Mouse (Mus musculus): ENCODE data around the gene Nsl1. TPM values are rescaled to one million over a fixed set of nuclear protein-coding genes. Genes with fewer than 3 reads are reported as not detected.

Gene Nsl1
- 0.56 to 2.7 TPM (median 2.1 TPM) in 4 replicates for total RNA-seq (2023)

DNA sequence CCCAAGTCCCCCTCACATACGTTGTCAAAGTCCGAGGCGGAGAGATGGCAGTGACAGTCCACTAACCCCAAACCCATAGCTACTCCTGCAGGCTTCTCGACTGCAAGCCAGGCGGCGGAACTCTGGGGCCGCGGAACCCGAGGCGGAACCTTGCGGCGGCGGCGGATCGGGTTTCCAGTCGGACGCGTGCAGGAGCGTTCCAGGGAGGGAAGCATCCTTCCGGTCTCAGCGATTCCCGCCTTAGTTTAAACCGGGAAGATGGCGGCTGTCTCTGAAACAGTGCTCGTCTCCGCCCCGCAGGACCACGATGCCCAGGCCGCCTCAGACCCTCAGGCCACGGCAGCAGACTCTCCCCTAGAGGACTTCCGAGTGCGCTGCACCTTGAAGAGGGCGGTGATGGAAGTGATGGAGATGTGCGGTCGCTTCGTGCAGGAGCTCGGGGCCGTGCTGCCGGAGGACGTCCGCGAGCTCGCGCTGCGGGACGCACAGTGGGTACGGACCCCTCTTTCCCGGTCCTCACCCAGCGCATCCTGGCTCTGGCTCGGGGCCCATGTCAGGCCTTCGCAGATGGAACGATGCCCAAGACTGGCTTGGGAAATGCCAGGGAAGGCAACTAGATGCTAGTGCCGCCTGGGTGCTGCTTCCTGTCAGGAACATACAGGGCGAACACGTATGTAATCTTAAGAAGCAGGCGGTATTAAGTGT, at the start of gene Nsl1, which contains the start of gene Tatdn3:
Gene Nsl1 (plus strand): TSS at position 232 of the 705 bp plus-strand sequence.
Gene Tatdn3 (minus strand): TSS at position 152 of the 705 bp plus-strand sequence.

GRCm38 (mm10) chr1:191026021-191026713, 36.6 kb upstream of the Nsl1 start, which contains the start of gene Flvcr1:
Gene Flvcr1 (minus strand): TSS chr1:191026158.

DNA sequence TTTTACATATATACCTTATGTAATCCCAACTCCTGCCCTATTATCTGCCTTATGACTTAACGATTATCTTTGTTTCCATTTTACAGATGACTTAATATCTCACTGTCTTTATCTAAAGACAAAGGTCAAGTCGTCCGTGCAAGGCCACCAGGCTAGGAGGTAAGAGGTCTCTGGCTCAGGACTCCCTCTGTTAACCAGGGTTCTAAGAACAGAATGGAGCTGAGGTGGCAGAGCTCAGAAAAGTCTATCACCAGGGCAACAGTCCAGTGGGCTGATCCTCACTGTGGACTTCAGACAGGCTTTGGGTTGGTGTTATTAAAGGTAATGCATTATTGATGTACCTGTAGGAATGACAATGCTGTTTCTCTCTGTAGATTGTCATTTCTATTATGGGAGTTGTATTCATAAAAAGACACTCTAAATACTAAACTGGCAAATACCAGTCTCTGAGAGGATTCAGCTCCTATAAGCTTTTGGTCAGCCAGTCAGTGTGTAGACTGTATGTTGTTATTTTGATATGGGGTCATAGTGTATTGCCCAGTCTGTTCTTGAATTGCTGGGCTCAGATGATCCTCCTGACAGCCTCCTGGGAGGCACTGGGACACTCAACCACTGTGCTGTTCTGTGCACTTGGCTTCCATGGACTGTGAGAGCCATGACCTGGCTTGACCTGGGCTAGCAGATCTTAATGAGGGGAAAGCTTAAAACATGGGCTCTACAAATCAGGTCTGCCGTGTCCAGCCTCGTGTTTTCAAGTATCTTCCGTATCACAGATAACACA, 26.1 kb upstream of the Nsl1 start, which contains the start of gene Spata45:
Gene Spata45 (plus strand): TSS at position 86 of the 781 bp plus-strand sequence.

DNA sequence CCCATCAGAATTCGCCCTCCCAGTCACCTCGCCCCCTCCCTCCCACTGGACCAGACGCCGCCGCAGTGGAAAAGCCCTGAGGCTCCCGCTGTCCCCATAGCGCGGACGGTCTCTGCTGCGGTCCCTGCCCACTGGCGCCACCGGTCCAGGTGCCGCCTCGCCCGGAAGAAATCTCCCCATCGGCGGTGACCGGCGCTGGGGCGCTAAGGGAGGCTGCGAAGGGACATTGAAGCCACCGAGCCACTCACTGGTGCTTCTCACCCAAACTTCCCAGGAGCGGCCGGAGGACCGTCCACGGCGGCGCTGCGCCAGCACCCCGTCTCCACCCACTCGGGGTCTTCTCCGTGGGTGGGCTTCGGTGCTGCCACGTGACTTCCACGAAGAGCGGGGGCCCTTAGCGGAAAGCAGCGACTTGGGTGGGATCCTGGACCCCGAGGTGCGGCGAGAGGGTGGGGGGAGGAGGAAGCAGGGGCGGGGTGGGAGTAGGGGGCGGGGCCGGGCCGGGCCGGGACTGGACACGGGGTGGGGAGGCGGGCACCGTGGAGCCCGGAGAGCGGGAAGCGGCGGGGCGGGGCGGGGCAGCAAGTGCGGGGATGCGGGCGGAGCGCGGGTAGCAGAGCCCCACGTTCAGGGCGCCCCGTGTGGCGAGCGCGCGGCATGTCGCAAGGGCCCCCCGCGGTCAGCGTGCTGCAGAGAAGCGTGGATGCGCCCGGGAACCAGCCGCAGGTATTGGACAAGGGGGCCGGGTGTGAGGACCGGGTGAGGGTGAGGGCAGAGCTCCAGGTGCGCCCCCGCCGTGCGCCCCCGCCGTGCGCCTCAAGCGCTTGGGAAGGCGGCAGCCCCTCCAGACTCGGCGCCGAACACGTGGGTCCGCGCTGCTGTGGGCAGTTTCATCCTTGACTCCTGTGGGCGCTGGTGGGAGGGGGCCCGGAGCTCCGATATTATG, 35.3 kb downstream of the Nsl1 start, which contains the start of gene Batf3:
Gene Batf3 (plus strand): TSS at position 46 of the 946 bp plus-strand sequence.

Other genes starting within 250 kb of the Nsl1 start
- gene Rps6kc1, start 151.2 kb upstream of the Nsl1 start, total RNA-seq (2023), result 8.3 to 14.2 TPM (median 12.3 TPM) in 4 replicates
- gene Angel2, start 137.9 kb upstream of the Nsl1 start, total RNA-seq (2023), result 71.9 to 87.4 TPM (median 81.2 TPM) in 4 replicates
- 0.39 to 1.1 TPM (median 0.61 TPM) in 4 replicates for gene Vash2, start 83.7 kb upstream of the Nsl1 start, total RNA-seq (2023)
- gene Flvcr1, start 36.9 kb upstream of the Nsl1 start, total RNA-seq (2023), result 15.9 to 23.1 TPM (median 21.0 TPM) in 4 replicates
- not detected in 4 replicates for gene Spata45, start 26.4 kb upstream of the Nsl1 start, total RNA-seq (2023)
- 12.3 to 14.8 TPM (median 13.4 TPM) in 4 replicates for gene Tatdn3, start 80 bp upstream of the Nsl1 start, total RNA-seq (2023)
- gene Batf3, start 34.8 kb downstream of the Nsl1 start, total RNA-seq (2023), result 1.2 to 1.6 TPM in 2 of 4 replicates, not detected in the others
- gene Fam71a, start 101.8 kb downstream of the Nsl1 start, total RNA-seq (2023), result 0.51 to 0.95 TPM (median 0.66 TPM) in 3 of 4 replicates, not detected in the other
- 118 to 134 TPM (median 129 TPM) in 4 replicates for gene Atf3, start 155.0 kb downstream of the Nsl1 start, total RNA-seq (2023)